Mouse (Mus musculus) CH12.LX (cell line): ENCODE measurements around the gene Ptpn21. TPM values are rescaled to one million over a fixed set of nuclear protein-coding genes. Genes with fewer than 3 reads are reported as not detected.

Source experiments
- DNase-seq: peaks from one replicate; pipeline ENCODE4 v3.0.0-alpha.2; 2013; ENCODE audit errors: extremely low read depth
- H3K27ac ChIP-seq: 2 replicates; pipeline ENCODE4 v1.5.1; 2012; ENCODE audit warnings: low read depth, mild to moderate bottlenecking, control low read depth, moderate library complexity; ENCODE audit not compliant: insufficient read depth
- H3K27me3 ChIP-seq: replicated peaks from 2 replicates; pipeline ENCODE3; 2012; ENCODE audit warnings: inconsistent platforms
- H3K36me3 ChIP-seq, 2 experiments: replicated peaks in 1 of 2; 2 replicates each; pipeline versions ENCODE3 to v1.6.1; 2012; ENCODE audit warnings: inconsistent platforms in 1 of 2, low read length in 1 of 2, mild to moderate bottlenecking in 1 of 2, mixed read lengths in 1 of 2, moderate library complexity in 1 of 2; ENCODE audit not compliant: control insufficient read depth in 1 of 2, insufficient read depth in 1 of 2
- H3K4me1 ChIP-seq, 2 experiments: 2 replicates each; pipeline ENCODE4 v1.6.1; 2012; ENCODE audit warnings: inconsistent platforms in 1 of 2, moderate library complexity in 1 of 2; ENCODE audit not compliant: insufficient read depth in 2 of 2, control insufficient read depth in 1 of 2
- H3K4me2 ChIP-seq: 2 replicates; pipeline ENCODE4 v1.6.1; 2012; ENCODE audit warnings: low read depth, mild to moderate bottlenecking, control low read depth; ENCODE audit not compliant: poor library complexity, insufficient read depth, severe bottlenecking
- H3K4me3 ChIP-seq, 3 experiments: fragments of 150-350 bp in 1 of 3; sonication (generic) in 1 of 3; replicated peaks in 1 of 3; 2 replicates each; pipeline versions ENCODE3 to v1.5.1; 2011 to 2012; ENCODE audit warnings: low read depth in 2 of 3, low read length in 2 of 3, mild to moderate bottlenecking in 2 of 3, moderate library complexity in 2 of 3, control low read depth in 1 of 3, improper control_type of control experiment in 1 of 3, inconsistent platforms in 1 of 3, mixed read lengths in 1 of 3; ENCODE audit not compliant: poor library complexity in 1 of 3
- H3K79me2 ChIP-seq: replicated peaks from 2 replicates; pipeline ENCODE4 v1.6.1; 2012; ENCODE audit warnings: mild to moderate bottlenecking, moderate library complexity; ENCODE audit not compliant: control insufficient read depth, poor library complexity, insufficient read depth, severe bottlenecking; ENCODE audit errors: extremely low read depth
- H3K9ac ChIP-seq: 2 replicates; pipeline ENCODE4 v1.6.1; 2012; ENCODE audit warnings: low read depth, mild to moderate bottlenecking, control low read depth, moderate library complexity; ENCODE audit not compliant: insufficient read depth
- H3K9me3 ChIP-seq: replicated peaks from 2 replicates; pipeline ENCODE3; 2012; ENCODE audit warnings: low read length, inconsistent platforms, mixed read lengths
- BHLHE40 ChIP-seq: IDR thresholded peaks from 2 replicates; pipeline ENCODE4 v1.6.1; 2011; ENCODE audit warnings: mild to moderate bottlenecking, low read depth, low read length, improper control_type of control experiment
- CHD1 ChIP-seq: IDR thresholded peaks from 2 replicates; pipeline ENCODE4 v1.6.1; 2012; ENCODE audit warnings: low read depth, low read length, improper control_type of control experiment, inconsistent platforms
- CHD2 ChIP-seq: IDR thresholded peaks from 2 replicates; pipeline ENCODE4 v1.6.1; 2011; ENCODE audit warnings: low read length, improper control_type of control experiment
- CTCF ChIP-seq, 2 experiments: IDR thresholded peaks in 1 of 2; conservative IDR thresholded peaks in 1 of 2; 2 replicates each; pipeline ENCODE4 v1.5.1; 2011 to 2012; ENCODE audit warnings: low read depth in 2 of 2, low read length in 2 of 2, improper control_type of control experiment in 1 of 2, inconsistent platforms in 1 of 2, mild to moderate bottlenecking in 1 of 2, moderate library complexity in 1 of 2
- ELF1 ChIP-seq: IDR thresholded peaks from 2 replicates; pipeline ENCODE4 v1.6.1; 2014; ENCODE audit warnings: low read depth, mild to moderate bottlenecking, inconsistent platforms, low read length, improper control_type of control experiment
- HCFC1 ChIP-seq: IDR thresholded peaks from 2 replicates; pipeline ENCODE4 v1.6.1; 2012; ENCODE audit warnings: low read depth, mild to moderate bottlenecking, inconsistent platforms, low read length, improper control_type of control experiment
- JUN ChIP-seq: IDR thresholded peaks from 2 replicates; pipeline ENCODE4 v1.6.1; 2011; ENCODE audit warnings: low read depth, mild to moderate bottlenecking, low read length, improper control_type of control experiment, moderate library complexity; ENCODE audit not compliant: insufficient read depth
- JUND ChIP-seq: conservative IDR thresholded peaks from 2 replicates; pipeline ENCODE4 v1.6.1; 2011; ENCODE audit warnings: low read depth, low read length, improper control_type of control experiment
- MAFK ChIP-seq: IDR thresholded peaks from 2 replicates; pipeline ENCODE4 v1.6.1; 2011; ENCODE audit warnings: low read length, improper control_type of control experiment; ENCODE audit not compliant: insufficient replicate concordance
- MXI1 ChIP-seq: IDR thresholded peaks from 2 replicates; pipeline ENCODE4 v1.6.1; 2011; ENCODE audit warnings: mild to moderate bottlenecking, low read depth, low read length, improper control_type of control experiment
- PAX5 ChIP-seq: IDR thresholded peaks from 2 replicates; pipeline ENCODE4 v1.6.1; 2012; ENCODE audit warnings: low read length, inconsistent platforms, mixed read lengths
- RCOR1 ChIP-seq: conservative IDR thresholded peaks from 2 replicates; pipeline ENCODE4 v1.6.1; 2012; ENCODE audit warnings: low read depth, mild to moderate bottlenecking, inconsistent platforms, low read length, improper control_type of control experiment
- SIN3A ChIP-seq: IDR thresholded peaks from 2 replicates; pipeline ENCODE4 v1.6.1; 2012; ENCODE audit warnings: low read length, improper control_type of control experiment, inconsistent platforms
- SMC3 ChIP-seq: IDR thresholded peaks from 2 replicates; pipeline ENCODE4 v1.6.1; 2011; ENCODE audit warnings: low read depth, low read length, improper control_type of control experiment
- TCF12 ChIP-seq: IDR thresholded peaks from 2 replicates; pipeline ENCODE4 v1.6.1; 2014; ENCODE audit warnings: low read depth, mild to moderate bottlenecking, inconsistent platforms, low read length, improper control_type of control experiment
- USF1 ChIP-seq: IDR thresholded peaks from 2 replicates; pipeline ENCODE4 v1.6.1; 2014; ENCODE audit warnings: low read depth, mild to moderate bottlenecking, inconsistent platforms, low read length, improper control_type of control experiment
- ZMIZ1 ChIP-seq: IDR thresholded peaks from 2 replicates; pipeline ENCODE4 v1.6.1; 2012; ENCODE audit warnings: low read depth, mild to moderate bottlenecking, inconsistent platforms, low read length, improper control_type of control experiment
- ZNF384 ChIP-seq: IDR thresholded peaks from 2 replicates; pipeline ENCODE4 v1.6.1; 2012; ENCODE audit warnings: low read depth, low read length, improper control_type of control experiment, inconsistent platforms
- dilution Hi-C: fragments of 300-500 bp; cut with MboI; formaldehyde crosslinking; loops from 2 replicates; pipeline ENCODE4 v1.14.3; 2020; ENCODE audit warnings: low sequenced_read_pairs; ENCODE audit not compliant: extremely low pct_unique_long_range_greater_than_20kb, extremely low pct_ligation_motif_present
- in situ Hi-C: fragments of 300-500 bp; cut with MboI; formaldehyde crosslinking; loops from 3 replicates; pipeline ENCODE4 v1.14.3; 2019; ENCODE audit warnings: low sequenced_read_pairs, low pct_ligation_motif_present, low pct_unique_long_range_greater_than_20kb, mixed read lengths
- polyA plus RNA-seq: library from polyadenylated mRNA; unstranded; fragments of >175 nt; gene quantifications from 2 replicates; pipeline ENCODE4 v1.2.1, GENCODE M21; 2012; ENCODE audit warnings: low read depth; ENCODE audit not compliant: insufficient read length
- total RNA-seq, 2 experiments: library from RNA; depleted of rRNA; stranded (reverse); fragments of 300-350 nt in 1 of 2; fragments of >200 nt in 1 of 2; gene quantifications; 2 replicates each; pipeline ENCODE4 v1.2.3; 2012 to 2014

Ptpn21 gene
- total and polyA plus RNA-seq, 3 experiments: 2.2 to 5.8 (median 3.5) TPM

DNA sequence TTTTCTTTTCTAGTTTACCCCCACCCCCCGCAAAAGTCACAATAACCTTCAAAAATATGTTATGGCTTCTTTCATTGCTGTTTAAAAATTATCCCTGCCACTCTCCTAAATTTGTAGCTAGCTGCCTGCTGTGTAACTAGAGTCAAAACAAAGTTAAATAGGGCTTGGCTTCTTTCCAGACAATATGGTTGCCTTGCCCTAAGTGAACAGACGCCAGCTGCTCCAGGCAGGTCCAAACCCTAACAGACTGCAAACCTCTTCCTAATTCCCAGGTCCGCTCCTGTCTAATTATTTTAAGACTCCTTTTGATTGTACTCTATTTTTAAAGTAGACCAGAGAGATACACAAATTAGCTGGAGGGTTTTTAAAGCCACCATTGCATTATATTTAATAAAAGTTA lies 16.6 kb downstream of the Ptpn21 start:
- dilution Hi-C loops: no loop called here
- TF ChIP-seq ZMIZ1: no peak
- Histone ChIP-seq H3K27ac (no peak overlapping the region), H3K27me3 (no peaks in the 10 kb centered on the region), H3K4me2 (no peak overlapping the region), H3K4me1 (0 out of 4 replicates have a peak, but pooled peaks cover 0 to 3% of the 10 kb centered on the region in 2 experiments), H3K79me2 (peaks cover 3% of the 10 kb centered on the region; the same call in 1 of the 2 replicates), H3K36me3 (peaks cover 0 to 5% of the 10 kb centered on the region in 2 experiments), H3K9ac (no peak overlapping the region), H3K4me3 (no peak overlapping the region), H3K9me3 (no peaks in the 10 kb centered on the region)
- in situ Hi-C loops: no loop called here
- no peak for DNase-seq

DNA sequence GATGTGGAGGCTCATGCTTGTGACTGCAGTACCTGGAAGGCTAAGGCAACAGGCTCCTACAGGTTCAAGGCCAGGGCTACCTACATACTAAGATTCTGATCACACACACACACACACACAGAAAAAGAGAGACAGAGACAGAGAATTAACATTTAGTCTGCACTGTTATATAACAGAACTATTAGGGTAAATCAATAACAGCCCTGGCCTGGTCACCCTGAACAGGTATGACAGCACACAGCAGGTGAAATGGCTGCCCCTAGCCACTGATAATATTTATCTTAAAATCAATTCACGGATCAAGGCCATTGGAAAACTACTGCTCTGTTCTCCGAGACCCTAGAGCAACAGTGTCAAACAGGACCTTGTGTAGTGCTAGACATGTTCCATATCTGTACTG lies 21.1 kb downstream of the Ptpn21 start:
- no peaks in the 10 kb centered on the region for H3K9me3 ChIP-seq
- H3K27ac ChIP-seq: no peak overlapping the region
- no peak overlapping the region for H3K4me3 ChIP-seq
- H3K4me1 ChIP-seq: 0 out of 4 replicates have a peak, but pooled peaks cover 0 to 3% of the 10 kb centered on the region in 2 experiments
- H3K79me2 ChIP-seq: no peaks in the 10 kb centered on the region
- dilution Hi-C loops: no loop called here
- DNase-seq: no peak
- H3K36me3 ChIP-seq: peaks cover 0 to 13% of the 10 kb centered on the region in 2 experiments
- no peak for TF ChIP-seq HCFC1
- TF ChIP-seq JUN: no peak
- no peak for TF ChIP-seq RCOR1
- no peak for TF ChIP-seq PAX5
- no peak for TF ChIP-seq USF1
- TF ChIP-seq CHD1: no peak
- TF ChIP-seq BHLHE40: no peak
- no peak for TF ChIP-seq CHD2
- no peak for TF ChIP-seq JUND
- TF ChIP-seq ZMIZ1: no peak
- no peak for TF ChIP-seq MXI1
- no peak for TF ChIP-seq SMC3
- no peak for TF ChIP-seq SIN3A
- TF ChIP-seq TCF12: no peak
- H3K9ac ChIP-seq: no peak overlapping the region
- H3K4me2 ChIP-seq: no peak overlapping the region
- in situ Hi-C loops: no loop called here
- H3K27me3 ChIP-seq: no peaks in the 10 kb centered on the region

DNA sequence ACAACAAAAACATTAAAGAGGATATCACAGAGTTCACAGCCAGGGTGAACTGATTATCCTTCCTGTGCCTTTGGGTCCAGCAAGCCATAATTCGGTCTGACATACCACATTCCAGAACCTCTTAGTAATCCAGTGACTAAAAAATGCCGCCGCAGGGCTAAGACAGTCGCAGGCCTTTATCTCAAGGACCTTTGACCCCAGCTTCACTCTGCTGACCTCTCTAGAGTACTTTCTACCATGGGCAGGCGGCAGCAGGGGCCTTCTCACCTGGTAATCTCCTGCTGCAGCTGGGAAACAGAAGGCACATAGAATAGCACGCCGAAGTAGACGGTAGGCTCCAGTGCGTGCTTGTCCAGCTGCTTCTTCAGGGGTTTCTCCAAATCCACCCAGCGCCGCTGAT lies 22.4 kb downstream of the Ptpn21 start:
- Histone ChIP-seq H3K4me3 (no peak overlapping the region), H3K4me1 (no peaks in the 10 kb centered on the region), H3K9ac (no peak overlapping the region), H3K27ac (no peak overlapping the region), H3K36me3 (peaks cover 0 to 14% of the 10 kb centered on the region in 2 experiments), H3K79me2 (no peaks in the 10 kb centered on the region), H3K4me2 (no peak overlapping the region), H3K27me3 (no peaks in the 10 kb centered on the region), H3K9me3 (no peaks in the 10 kb centered on the region)
- dilution Hi-C loops: no loop called here
- no peak for TF ChIP-seq CHD1
- TF ChIP-seq CTCF (conservative IDR thresholded peaks at IDR 0.05 in 1 of 2, IDR thresholded peaks at IDR 0.05 in 1 of 2; ENCODE audit: low read depth in 2 of 2, low read length in 2 of 2): no peak
- TF ChIP-seq MAFK: no peak
- TF ChIP-seq ZMIZ1: no peak
- TF ChIP-seq ELF1: no peak
- no peak for TF ChIP-seq ZNF384
- in situ Hi-C loops: no loop called here
- no peak for DNase-seq
